Mouse (Mus musculus): ENCODE results near the gene Gnb5.

DNA sequence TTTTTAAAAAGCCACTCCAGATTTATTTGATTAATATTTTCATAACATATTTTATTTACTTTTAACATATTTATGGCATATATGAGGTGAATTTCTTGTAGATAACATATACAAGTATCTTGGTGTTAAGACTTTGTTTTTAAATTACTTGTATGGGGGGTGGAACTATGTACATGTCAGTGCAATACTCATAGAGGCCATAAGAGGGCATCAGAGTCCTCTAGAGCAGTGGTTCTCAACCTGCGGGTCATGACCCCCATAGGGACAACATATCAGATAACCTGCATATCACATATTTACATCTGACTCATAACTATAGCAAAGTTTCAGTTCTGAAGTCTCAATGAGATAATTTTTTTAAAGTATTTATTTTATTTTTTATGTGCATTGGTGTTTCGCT is 6.7 kb upstream of the Gnb5 start:
- no peak for TF ChIP-seq CTCF (IDR thresholded peaks at IDR 0.05; ENCODE audit: borderline replicate concordance, insufficient read depth, low read length)
- TF ChIP-seq POLR2A (IDR thresholded peaks at IDR 0.05; ENCODE audit: low read depth, low read length) = no peak
